Comparison of ENCODE assay signal across 20 mouse cellular contexts in the genomic region with DNA sequence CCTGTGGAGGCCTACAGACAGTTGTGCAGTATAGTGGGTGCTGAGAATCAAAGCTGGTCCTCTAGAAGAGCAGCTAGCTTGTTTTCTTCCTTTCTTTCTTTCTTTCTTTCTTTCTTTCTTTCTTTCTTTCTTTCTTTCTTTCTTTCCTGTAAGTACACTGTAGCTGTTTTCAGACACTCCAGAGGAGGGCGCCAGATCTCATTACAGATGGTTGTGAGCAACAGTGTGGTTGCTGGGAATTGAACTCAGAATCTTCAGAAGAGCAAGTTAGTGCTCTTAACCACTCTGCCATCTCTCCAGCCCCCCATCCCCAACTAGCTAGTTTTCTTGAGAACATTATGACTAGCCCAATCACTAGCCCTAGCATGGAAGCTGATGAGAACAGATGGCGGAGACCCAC. TPM values are rescaled to one million over a fixed set of nuclear protein-coding genes. Genes with fewer than 3 reads are reported as not detected.
DNase-seq lines count a peak whose midpoint lies in the region; ATAC-seq and TF ChIP-seq lines count a peak whose summit lies in the region.
"Had no signal": no experiment of that assay in that cellular context is flagged by ENCODE, and none has a peak within 500 bp of the region (broad histone marks: within the 10 kb centered on the region; RNA-seq: fewer than 3 reads in every experiment).

No protein-coding gene starts in this region.

- no peak for TF ChIP-seq POLR2A in heart, adult 2 months (IDR thresholded peaks at IDR 0.05; ENCODE audit: insufficient read depth, low read depth, low read length)

- H3K4me2 ChIP-seq in liver, embryonic 11.5 days: no peak overlapping the region
- H3K4me2 ChIP-seq: embryonic facial prominence, embryonic 12.5 days; forebrain, embryonic 15.5 days; lung, embryonic 14.5 days; neural tube, embryonic 15.5 days had no signal

- no peaks in the 10 kb centered on the region for H3K27me3 ChIP-seq in heart, adult 2 months (ENCODE audit: control insufficient read depth, insufficient read depth, low read length)
- no peaks in the 10 kb centered on the region for H3K27me3 ChIP-seq in liver, embryonic 11.5 days (replicated peaks; ENCODE audit: control insufficient read depth, insufficient read depth, low read length)
- H3K27me3 ChIP-seq in Patski: no peaks in the 10 kb centered on the region
- H3K27me3 ChIP-seq in limb, embryonic 10.5 days (ENCODE audit: low read depth, poor library complexity, severe bottlenecking): no peaks in the 10 kb centered on the region
- H3K27me3 ChIP-seq: embryonic facial prominence, embryonic 12.5 days; forebrain, embryonic 15.5 days; neural tube, embryonic 15.5 days had no signal

- no peak overlapping the region for H3K27ac ChIP-seq in heart, adult 2 months
- no peak overlapping the region for H3K27ac ChIP-seq in liver, embryonic 11.5 days (ENCODE audit: low read depth, low read length)
- no peak overlapping the region for H3K27ac ChIP-seq in limb, embryonic 10.5 days
- H3K27ac ChIP-seq: embryonic facial prominence, embryonic 12.5 days; forebrain, embryonic 15.5 days; heart, embryonic 10.5 days; neural tube, embryonic 15.5 days had no signal

- peaks cover 3% of the 10 kb centered on the region for H3K4me1 ChIP-seq in heart, adult 2 months (ENCODE audit: control insufficient read depth, insufficient read depth, low read length)
- peaks cover 12% of the 10 kb centered on the region for H3K4me1 ChIP-seq in liver, embryonic 11.5 days (replicated peaks; ENCODE audit: control insufficient read depth, insufficient read depth, low read length)
- H3K4me1 ChIP-seq in limb, embryonic 10.5 days: peaks cover 14% of the 10 kb centered on the region

- no peak overlapping the region for H3K9ac ChIP-seq in heart, adult 2 months (ENCODE audit: low read depth, low read length)
- no peak overlapping the region for H3K9ac ChIP-seq in liver, embryonic 11.5 days (ENCODE audit: low read depth, low read length)
- H3K9ac ChIP-seq: embryonic facial prominence, embryonic 12.5 days; forebrain, embryonic 15.5 days; lung, embryonic 14.5 days; neural tube, embryonic 15.5 days had no signal

- CTCF ChIA-PET in Patski (lab: Charles Lee): interaction anchor here (1.0 to 1.4 kb wide), 3 partner anchors 9 to 43 kb away, joined by 3 to 5 read pairs (median 4); a partner anchor contains a TSS

- no peak for ATAC-seq in liver, embryonic 11.5 days (replicated peaks; ENCODE audit: low FRiP score)
- no peak for ATAC-seq in Patski
- ATAC-seq: activated CD4-positive, CD25-positive, alpha-beta regulatory T cell, adult 4 months; forebrain, embryonic 15.5 days; inflammation-experienced regulatory T-cells, adult 6 months had no signal

- 93% methylated on average over 2 of the region's 2 CpGs for WGBS in heart, adult 2 months
- 88% methylated on average over 2 of the region's 2 CpGs for WGBS in liver, embryonic 11.5 days
- 93% methylated on average over 2 of the region's 2 CpGs for WGBS in limb, embryonic 10.5 days

- in situ Hi-C loops in Patski (cut with MboI; ENCODE audit: low pct_unique_long_range_greater_than_20kb): no loop called here

- no peak for TF ChIP-seq EP300 in heart, adult 2 months (IDR thresholded peaks at IDR 0.05; ENCODE audit: insufficient read depth, low read depth, low read length)

- POLR2A ChIA-PET in Patski (lab: Charles Lee): interaction anchor here (0.8 kb wide), 1 partner anchor 11 kb away, joined by 3 read pairs; no protein-coding TSS in a partner anchor

- H3K4me3 ChIP-seq in heart, adult 2 months: no peak overlapping the region
- no peak overlapping the region for H3K4me3 ChIP-seq in liver, embryonic 11.5 days (ENCODE audit: low read depth, low read length)
- H3K4me3 ChIP-seq in limb, embryonic 10.5 days: no peak overlapping the region
- H3K4me3 ChIP-seq: embryonic facial prominence, embryonic 12.5 days; forebrain, embryonic 15.5 days; heart, embryonic 10.5 days; myocyte; neural tube, embryonic 15.5 days had no signal

- intact Hi-C loops in heart, adult 2 months (cut with DNase I): no loop called here

- H3K79me2 ChIP-seq in heart, adult 2 months (replicated peaks; ENCODE audit: control insufficient read depth, insufficient read depth, low read length): peaks cover 7% of the 10 kb centered on the region

- DNase-seq in heart, adult 2 months: no peak
- DNase-seq in heart, adult 9 months (ENCODE audit: low spot score in 2 of 2): no peak
- DNase-seq in liver (peak; percentile 33), Patski (ENCODE audit: low read depth, low spot score) (no peak)
- no peak for DNase-seq in liver, embryonic 11.5 days (ENCODE audit: low spot score)
- peak; percentile 40 to 48 for DNase-seq in B cell, adult 2 months
- no peak for DNase-seq in limb, embryonic 10.5 days (ENCODE audit: low spot score)
- no peak for DNase-seq in kidney, adult 11 months
- DNase-seq: adrenal gland, postnatal 25 days; cerebellum, adult 2 months; lung, embryonic 14.5 days; midbrain, embryonic 14.5 days had no signal

- no peaks in the 10 kb centered on the region; the same call in 1 of the 2 replicates for H3K9me3 ChIP-seq in liver, embryonic 11.5 days (ENCODE audit: control insufficient read depth, low read length)
- peaks cover 5% of the 10 kb centered on the region; the same call in 1 of the 2 replicates for H3K9me3 ChIP-seq in limb, embryonic 10.5 days (replicated peaks)
- H3K9me3 ChIP-seq: forebrain, embryonic 15.5 days; neural tube, embryonic 15.5 days had no signal

- H3K36me3 ChIP-seq in heart, adult 2 months (ENCODE audit: control insufficient read depth, insufficient read depth, low read length): peaks cover 14% of the 10 kb centered on the region
- peaks cover 33% of the 10 kb centered on the region for H3K36me3 ChIP-seq in liver, embryonic 11.5 days (ENCODE audit: control insufficient read depth, insufficient read depth, low read length)
- peaks cover 63% of the 10 kb centered on the region for H3K36me3 ChIP-seq in limb, embryonic 10.5 days

- peak; percentile 29; the same call in 1 of the 2 replicates for TF ChIP-seq CTCF in heart, adult 2 months (IDR thresholded peaks at IDR 0.05)
- peak; percentile 53 for TF ChIP-seq CTCF in Patski (IDR thresholded peaks at IDR 0.05)

RNA-seq across cellular contexts. Expression of a gene that starts 3.9 kb away (rescaled TPM):
- 10 to 100 TPM; 35.5 to 41.8 TPM for total RNA-seq in heart, adult 2 months (2021)
- polyA plus RNA-seq in heart, adult 2 months (2012; rRNA removed): 66.5 and 93.2 TPM in 2 replicates
- polyA plus RNA-seq in liver, embryonic 11.5 days (2014; fragmentation: Nextera tagmentation; extraction: Ambion mirVana): 197 and 198 TPM in 2 replicates
- 164 TPM for polyA plus RNA-seq in Patski (2021)
- 257 and 273 TPM in 2 replicates for polyA plus RNA-seq in limb, embryonic 10.5 days (2016; fragmentation: Nextera tagmentation; extraction: Ambion mirVana)

RNA-seq across cellular contexts. Expression of a gene that starts 10.0 kb away (rescaled TPM):
- 100 to 1,000 TPM; 108 to 130 TPM for total RNA-seq in heart, adult 2 months (2021)
- 212 and 233 TPM in 2 replicates for polyA plus RNA-seq in heart, adult 2 months (2012; rRNA removed)
- 116 and 123 TPM in 2 replicates for polyA plus RNA-seq in liver, embryonic 11.5 days (2014; fragmentation: Nextera tagmentation; extraction: Ambion mirVana)
- 74.3 TPM for polyA plus RNA-seq in Patski (2021)
- polyA plus RNA-seq in limb, embryonic 10.5 days (2016; fragmentation: Nextera tagmentation; extraction: Ambion mirVana): 181 and 183 TPM in 2 replicates

RNA-seq across cellular contexts. Expression of a gene that starts 13.5 kb away (rescaled TPM):
- total RNA-seq in heart, adult 2 months (2021): 10 to 100 TPM; 14.8 to 17.1 TPM
- polyA plus RNA-seq in heart, adult 2 months (2012; rRNA removed): 44.5 and 44.9 TPM in 2 replicates
- 116 and 119 TPM in 2 replicates for polyA plus RNA-seq in liver, embryonic 11.5 days (2014; fragmentation: Nextera tagmentation; extraction: Ambion mirVana)
- polyA plus RNA-seq in Patski (2021): 58.9 TPM
- polyA plus RNA-seq in limb, embryonic 10.5 days (2016; fragmentation: Nextera tagmentation; extraction: Ambion mirVana): 41.3 and 43.7 TPM in 2 replicates

RNA-seq across cellular contexts. Expression of a gene that starts 19.5 kb away (rescaled TPM):
- total RNA-seq in heart, adult 2 months (2021): 10 to 100 TPM; 23.8 to 25.3 TPM
- 33.4 and 49.3 TPM in 2 replicates for polyA plus RNA-seq in heart, adult 2 months (2012; rRNA removed)
- 69.5 and 73.1 TPM in 2 replicates for polyA plus RNA-seq in liver, embryonic 11.5 days (2014; fragmentation: Nextera tagmentation; extraction: Ambion mirVana)
- polyA plus RNA-seq in Patski (2021): 116 TPM
- polyA plus RNA-seq in limb, embryonic 10.5 days (2016; fragmentation: Nextera tagmentation; extraction: Ambion mirVana): 99.3 and 134 TPM in 2 replicates

RNA-seq across cellular contexts. Expression of a gene that starts 20.2 kb away (rescaled TPM):
- under 1 TPM in 1 of 2 experiments, not detected in 1; 0.57 TPM for total RNA-seq in heart, adult 2 months (2021)
- 0.62 and 1.3 TPM in 2 replicates for polyA plus RNA-seq in heart, adult 2 months (2012; rRNA removed)
- 1.7 and 2.0 TPM in 2 replicates for polyA plus RNA-seq in liver, embryonic 11.5 days (2014; fragmentation: Nextera tagmentation; extraction: Ambion mirVana)
- 0.86 TPM for polyA plus RNA-seq in Patski (2021)
- 2.8 and 3.1 TPM in 2 replicates for polyA plus RNA-seq in limb, embryonic 10.5 days (2016; fragmentation: Nextera tagmentation; extraction: Ambion mirVana)
- total RNA-seq: hematopoietic stem cell, adult 5-6 weeks had no signal
- polyA plus RNA-seq: activated CD4-positive, CD25-positive, alpha-beta regulatory T cell, adult 4 months had no signal

Comparison
In these comparisons a context has a peak if more than half of its experiments do, and no peak if none do; other contexts are left out.
1. DNase-seq: peak in liver (single experiment) and B cell, adult 2 months (2 of 2); none in heart, adult 2 months (0 of 2), heart, adult 9 months (0 of 2), liver, embryonic 11.5 days (single experiment), Patski (single experiment), limb, embryonic 10.5 days (single experiment) and kidney, adult 11 months (single experiment).